Comparison of ENCODE assay signal across 9 mouse cellular contexts in the genomic region with DNA sequence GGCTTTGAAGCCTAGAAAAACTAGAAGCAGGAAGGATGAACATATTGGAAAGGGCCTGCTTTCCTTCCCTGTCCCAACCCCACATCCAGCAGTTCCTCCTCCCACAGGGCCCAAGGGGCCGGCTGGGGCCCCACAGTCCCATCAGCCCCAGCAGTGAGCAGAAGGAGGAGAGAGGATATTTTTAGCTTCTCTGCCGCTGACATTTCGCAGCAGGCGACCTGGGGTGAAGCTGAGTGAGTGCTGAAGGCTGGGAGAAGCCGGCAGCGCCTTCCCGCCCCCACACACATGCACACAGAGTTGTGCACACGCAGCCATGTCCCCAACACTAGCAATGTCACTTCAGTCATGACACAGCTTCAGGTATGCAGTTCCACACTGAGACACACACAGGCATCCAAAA. TPM values are rescaled to one million over a fixed set of nuclear protein-coding genes. Genes with fewer than 3 reads are reported as not detected.
DNase-seq lines count a peak whose midpoint lies in the region; ATAC-seq and TF ChIP-seq lines count a peak whose summit lies in the region.
"Had no signal": no experiment of that assay in that cellular context is flagged by ENCODE, and none has a peak within 500 bp of the region (broad histone marks: within the 10 kb centered on the region; RNA-seq: fewer than 3 reads in every experiment).

No protein-coding gene starts in this region.

- peak overlapping the region; percentile 94 for H3K27ac ChIP-seq in heart, postnatal 0 days (ENCODE audit: low read depth)
- peak overlapping the region; percentile 94 for H3K27ac ChIP-seq in lung, embryonic 14.5 days (ENCODE audit: low read depth)
- H3K27ac ChIP-seq: neural tube, embryonic 12.5 days had no signal

- ATAC-seq in G1E (ENCODE audit: extremely low read depth, insufficient number of reproducible peaks, low FRiP score, poor library complexity, severe bottlenecking) = no peak
- peak; percentile 66 for ATAC-seq in heart, postnatal 0 days (ENCODE audit: insufficient read depth, low read depth)
- peak; percentile 5; the same call in 1 of the 2 replicates for ATAC-seq in lung, embryonic 14.5 days (ENCODE audit: insufficient read depth)
- no peak for ATAC-seq in megakaryocyte-erythroid progenitor cell, adult 5-6 weeks (replicated peaks; ENCODE audit: low FRiP score, low TSS enrichment, poor library complexity, severe bottlenecking)

- peak; percentile 95 for TF ChIP-seq EP300 in heart, postnatal 0 days (IDR thresholded peaks at IDR 0.05; ENCODE audit: low read depth)

- H3K4me2 ChIP-seq in heart, postnatal 0 days (ENCODE audit: low read depth, low read length) = no peak overlapping the region
- 0 out of 2 replicates have a peak overlapping the region, but pooled peaks have one; percentile 10 for H3K4me2 ChIP-seq in lung, embryonic 14.5 days
- H3K4me2 ChIP-seq: neural tube, embryonic 12.5 days had no signal

- no peak for TF ChIP-seq CTCF in G1E (IDR thresholded peaks at IDR 0.05; ENCODE audit: low read depth, low read length)
- TF ChIP-seq CTCF in heart, postnatal 0 days (IDR thresholded peaks at IDR 0.05; ENCODE audit: low read depth) = no peak; the same call in 1 of the 2 replicates
- no peak for TF ChIP-seq CTCF in lung, embryonic 14.5 days (IDR thresholded peaks at IDR 0.05; ENCODE audit: low read depth)

- peaks cover 49% of the 10 kb centered on the region for H3K27me3 ChIP-seq in G1E (ENCODE audit: insufficient read depth, low read length)
- H3K27me3 ChIP-seq in heart, postnatal 0 days (ENCODE audit: control insufficient read depth, insufficient read depth, low read length) = no peaks in the 10 kb centered on the region
- H3K27me3 ChIP-seq in lung, embryonic 14.5 days (ENCODE audit: insufficient read depth, low read length) = no peaks in the 10 kb centered on the region

- no peaks in the 10 kb centered on the region for H3K36me3 ChIP-seq in G1E (replicated peaks)
- no peaks in the 10 kb centered on the region for H3K36me3 ChIP-seq in heart, postnatal 0 days (replicated peaks; ENCODE audit: control insufficient read depth, insufficient read depth, low read length)
- no peaks in the 10 kb centered on the region for H3K36me3 ChIP-seq in lung, embryonic 14.5 days (ENCODE audit: insufficient read depth)
- H3K36me3 ChIP-seq: neural tube, embryonic 12.5 days had no signal

- DNase-seq in adrenal gland, postnatal 14 days = peak; percentile 53
- DNase-seq in adrenal gland, postnatal 4 days (ENCODE audit: low spot score in 2 of 2) = no peak
- DNase-seq in G1E (ENCODE audit: low spot score) = no peak
- peak; percentile 93 for DNase-seq in heart, postnatal 0 days (ENCODE audit: low spot score)
- DNase-seq in lung, embryonic 14.5 days = peak; percentile 90
- peak; percentile 79 for DNase-seq in thymus, postnatal 4 days
- no peak for DNase-seq in frontal cortex, postnatal 25 days (ENCODE audit: low spot score in 2 of 2)

- no peaks in the 10 kb centered on the region for H3K9me3 ChIP-seq in G1E (replicated peaks)
- no peaks in the 10 kb centered on the region for H3K9me3 ChIP-seq in heart, postnatal 0 days (replicated peaks; ENCODE audit: control insufficient read depth, low read length)
- no peaks in the 10 kb centered on the region for H3K9me3 ChIP-seq in lung, embryonic 14.5 days (ENCODE audit: low read depth, low read length)
- H3K9me3 ChIP-seq: neural tube, embryonic 12.5 days had no signal

- H3K4me3 ChIP-seq in G1E (ENCODE audit: low read depth, low read length) = peak overlapping the region; percentile 7; the same call in 1 of the 2 replicates
- no peak overlapping the region for H3K4me3 ChIP-seq in heart, postnatal 0 days (ENCODE audit: low read depth, low read length)
- no peak overlapping the region for H3K4me3 ChIP-seq in lung, embryonic 14.5 days (ENCODE audit: low read depth, low read length)
- H3K4me3 ChIP-seq: neural tube, embryonic 12.5 days had no signal

- H3K4me1 ChIP-seq in G1E (ENCODE audit: insufficient read depth, low read depth, low read length) = peaks cover 49% of the 10 kb centered on the region
- H3K4me1 ChIP-seq in heart, postnatal 0 days (ENCODE audit: control insufficient read depth, insufficient read depth) = peaks cover 61% of the 10 kb centered on the region
- H3K4me1 ChIP-seq in lung, embryonic 14.5 days (ENCODE audit: insufficient read depth) = peaks cover 74% of the 10 kb centered on the region

- no peak overlapping the region for H3K9ac ChIP-seq in heart, postnatal 0 days (replicated peaks; ENCODE audit: low read depth, low read length)
- peak overlapping the region; percentile 33; the same call in 1 of the 2 replicates for H3K9ac ChIP-seq in lung, embryonic 14.5 days
- H3K9ac ChIP-seq: neural tube, embryonic 12.5 days had no signal

- 1% methylated on average over 8 of the region's 8 CpGs for WGBS in heart, postnatal 0 days
- WGBS in lung, embryonic 14.5 days = 17% methylated on average over 8 of the region's 8 CpGs

RNA-seq across cellular contexts. Expression of a gene that starts 42.5 kb away (rescaled TPM):
- 117 and 150 TPM in 2 replicates for total RNA-seq in adrenal gland, postnatal 14 days (2021)
- 100 to 1,000 TPM; 155 to 157 TPM for total RNA-seq in adrenal gland, postnatal 4 days (2021)
- 127 and 152 TPM in 2 replicates for total RNA-seq in G1E (2014; fragmentation: Nextera tagmentation)
- total RNA-seq in G1E (2017) = 8.2 and 12.1 TPM in 2 replicates
- 54.9 and 58.3 TPM in 2 replicates for polyA plus RNA-seq in G1E (2012)
- 54.5 and 119 TPM in 2 replicates for total RNA-seq in heart, postnatal 0 days (2014; rRNA removed; ENCODE audit: low replicate concordance)
- polyA plus RNA-seq in heart, postnatal 0 days (2015; fragmentation: Nextera tagmentation; extraction: Ambion mirVana) = 55.4 and 62.4 TPM in 2 replicates
- polyA plus RNA-seq in lung, embryonic 14.5 days (2014; fragmentation: Nextera tagmentation; extraction: Ambion mirVana) = 96.3 and 101 TPM in 2 replicates
- total RNA-seq in megakaryocyte-erythroid progenitor cell, adult 5-6 weeks (2014; fragmentation: Nextera tagmentation) = 66.5 and 75.9 TPM in 2 replicates
- total RNA-seq in megakaryocyte-erythroid progenitor cell, adult 5-6 weeks (2017) = 16.7 and 27.7 TPM in 2 replicates

Comparison
In these comparisons a context has a peak if more than half of its experiments do, and no peak if none do; other contexts are left out.
1. DNase-seq: peak in adrenal gland, postnatal 14 days (single experiment), heart, postnatal 0 days (single experiment), lung, embryonic 14.5 days (single experiment) and thymus, postnatal 4 days (single experiment); none in adrenal gland, postnatal 4 days (0 of 2), G1E (single experiment) and frontal cortex, postnatal 25 days (0 of 2).
2. ATAC-seq: peak in heart, postnatal 0 days (single experiment) and lung, embryonic 14.5 days (single experiment); none in G1E (single experiment) and megakaryocyte-erythroid progenitor cell, adult 5-6 weeks (single experiment).